Mouse (Mus musculus) myocyte (in vitro differentiated cells): ENCODE data around the gene Tmeff2.

Experiments used
- MAX ChIP-seq: IDR thresholded peaks from one replicate; pipeline ENCODE4 v1.6.1; 2011; ENCODE audit warnings: low read depth, mild to moderate bottlenecking, control low read depth
- POLR2A ChIP-seq: IDR thresholded peaks from one replicate; pipeline ENCODE4 v1.6.1; 2011; ENCODE audit warnings: low read depth, mild to moderate bottlenecking, control low read depth, moderate library complexity; ENCODE audit not compliant: insufficient read length
- SRF ChIP-seq: IDR thresholded peaks from one replicate; pipeline ENCODE4 v1.6.1; 2011; ENCODE audit warnings: low read depth; ENCODE audit not compliant: control insufficient read depth, insufficient read length
- TCF12 ChIP-seq: IDR thresholded peaks from one replicate; pipeline ENCODE4 v1.6.1; 2011; ENCODE audit warnings: mild to moderate bottlenecking, control low read depth; ENCODE audit not compliant: poor library complexity, insufficient read depth, severe bottlenecking
- TCF3 ChIP-seq: IDR thresholded peaks from one replicate; pipeline ENCODE4 v1.6.1; 2011; ENCODE audit warnings: low read depth, control low read depth; ENCODE audit not compliant: insufficient read length

DNA sequence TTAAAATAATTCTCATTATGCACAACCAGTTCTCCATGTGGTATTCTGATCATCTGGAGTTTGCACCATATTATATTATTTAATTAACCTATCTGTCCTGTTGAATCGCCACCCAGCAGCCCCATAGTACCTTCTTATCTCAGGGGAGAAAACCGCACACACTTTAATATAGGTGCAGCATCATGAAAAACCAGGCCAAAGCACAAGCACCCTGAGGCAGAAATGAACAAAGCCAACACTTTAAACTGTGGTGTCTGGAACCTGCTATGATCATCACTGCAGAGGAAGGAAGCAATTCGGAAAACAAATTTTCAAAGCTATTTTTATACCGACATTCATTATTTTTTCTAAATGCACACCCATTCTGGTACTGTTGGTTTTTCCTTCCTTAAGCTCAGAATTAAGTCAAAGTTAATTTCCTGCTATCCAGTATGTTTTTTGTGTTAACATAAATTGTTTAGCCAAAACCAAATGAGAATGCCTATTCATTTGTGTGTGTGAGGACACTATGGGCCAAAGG lies 206.0 kb downstream of the Tmeff2 start:
- TF ChIP-seq POLR2A, result no peak
- no peak for TF ChIP-seq TCF12
- no peak for TF ChIP-seq SRF
- TF ChIP-seq MAX, result no peak
- TF ChIP-seq TCF3, result no peak
